Mouse (Mus musculus): ENCODE results near the gene Gm49318.

Gm49318 gene

GRCm38 (mm10) chr9:22035300-22036044 lies 35.6 kb downstream of the Gm49318 start:
- no peak for DNase-seq (ENCODE audit: extremely low read depth, insufficient read length, low spot score)

GRCm38 (mm10) chr9:22030386-22030785 lies 40.7 kb downstream of the Gm49318 start:
- no peak for DNase-seq (ENCODE audit: extremely low read depth, insufficient read length, low spot score)

DNA sequence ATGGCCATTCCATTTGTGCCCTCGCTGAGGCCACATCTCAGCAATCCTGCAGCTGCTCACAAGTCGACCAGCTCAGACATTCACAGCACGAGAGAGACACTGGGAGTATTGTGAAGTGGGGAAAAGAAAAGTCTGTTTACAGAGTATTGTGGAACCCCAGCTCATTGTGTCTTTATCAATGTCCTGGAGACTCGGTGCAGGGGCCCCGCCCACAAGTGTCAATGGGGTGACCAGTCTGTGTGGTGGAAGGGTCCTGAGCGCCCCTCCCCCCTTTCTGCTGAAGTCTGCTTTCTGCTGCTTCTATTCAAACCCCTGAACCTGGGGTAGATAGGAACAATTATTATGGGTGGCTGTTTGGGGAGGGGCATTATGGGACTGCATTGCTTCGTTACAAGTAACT lies 42.6 kb downstream of the Gm49318 start:
- DNase-seq (ENCODE audit: extremely low read depth, insufficient read length, low spot score): no peak

DNA sequence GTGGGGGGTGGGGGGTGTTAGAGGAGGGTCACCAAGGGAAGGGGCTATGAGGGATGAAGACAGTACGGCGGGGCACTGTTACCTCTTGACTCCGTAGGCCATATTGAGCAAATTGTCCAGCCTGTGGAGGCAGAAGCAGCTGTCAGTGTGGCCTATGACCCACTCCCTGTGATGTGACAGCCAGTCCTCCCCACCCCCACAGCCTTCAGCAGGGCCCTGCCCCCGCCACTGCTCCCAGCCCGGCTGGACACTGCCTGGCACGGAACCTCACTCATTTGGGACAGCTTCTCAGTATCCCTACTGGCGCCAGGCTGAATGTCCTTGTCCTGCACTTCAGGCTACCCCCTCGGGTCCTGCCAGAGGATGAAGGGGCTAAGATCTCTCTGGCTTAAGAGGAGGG lies 46.5 kb downstream of the Gm49318 start:
- no peak for DNase-seq (ENCODE audit: extremely low read depth, insufficient read length, low spot score)

DNA sequence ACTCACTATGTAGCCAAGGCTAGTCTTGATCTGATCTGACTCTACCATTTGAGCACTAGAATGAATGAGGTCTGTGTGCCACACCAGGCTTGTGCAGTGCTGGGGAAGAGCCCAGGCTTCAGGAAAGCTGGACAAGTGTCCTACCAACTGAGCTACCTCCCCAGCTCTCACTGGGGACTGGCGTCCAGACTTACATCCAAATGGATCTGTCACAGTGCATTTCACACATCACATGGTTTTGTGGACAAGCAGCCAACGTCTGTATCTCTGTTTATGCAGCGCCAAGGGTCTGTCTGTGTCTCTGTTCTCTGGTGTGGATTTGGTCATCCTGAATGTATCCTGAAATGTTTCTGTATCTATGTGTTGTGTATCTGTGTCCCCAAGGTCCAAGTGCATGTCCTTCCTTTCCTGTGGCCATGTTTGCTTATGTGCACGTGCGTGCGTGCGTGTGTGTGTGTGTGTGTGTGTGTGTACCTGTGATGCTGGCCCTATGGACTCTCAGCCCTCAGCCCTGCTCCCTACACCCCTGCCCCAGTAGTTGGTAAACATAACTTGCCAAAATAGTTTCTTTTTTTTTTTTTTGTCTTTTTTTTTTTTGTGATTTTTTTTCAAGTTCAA lies 53.7 kb downstream of the Gm49318 start:
- no peak for DNase-seq (ENCODE audit: extremely low read depth, insufficient read length, low spot score)

GRCm38 (mm10) chr9:22016245-22016644 lies 54.8 kb downstream of the Gm49318 start:
- no peak for DNase-seq (ENCODE audit: extremely low read depth, insufficient read length, low spot score)

GRCm38 (mm10) chr9:22012731-22013130 lies 58.3 kb downstream of the Gm49318 start:
- DNase-seq (ENCODE audit: extremely low read depth, insufficient read length, low spot score): no peak

DNA sequence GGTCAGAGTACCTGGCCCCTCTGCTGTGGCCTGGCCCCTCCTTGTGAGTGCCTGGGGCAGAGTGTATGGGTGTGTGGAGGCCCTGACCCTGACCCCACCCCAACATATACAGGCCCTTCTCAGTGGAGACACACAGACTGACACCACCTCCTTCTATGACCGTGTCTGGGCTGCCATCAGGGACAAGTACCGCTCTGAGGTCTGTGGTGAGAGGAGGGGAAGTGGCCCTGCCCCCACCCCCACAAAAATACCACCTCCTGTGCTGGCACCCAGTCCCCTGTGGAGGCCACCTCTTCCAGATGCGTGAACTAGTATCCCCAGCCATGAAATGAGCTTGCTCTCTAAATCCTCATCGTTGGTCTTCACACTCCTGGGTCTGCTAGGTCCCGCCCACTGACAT lies 60.0 kb downstream of the Gm49318 start:
- DNase-seq (ENCODE audit: extremely low read depth, insufficient read length, low spot score): no peak

GRCm38 (mm10) chr9:22004546-22004945 lies 66.5 kb downstream of the Gm49318 start:
- DNase-seq (ENCODE audit: extremely low read depth, insufficient read length, low spot score): no peak

GRCm38 (mm10) chr9:22003163-22003554 lies 67.9 kb downstream of the Gm49318 start:
- no peak for DNase-seq (ENCODE audit: extremely low read depth, insufficient read length, low spot score)

GRCm38 (mm10) chr9:22002194-22003162 lies 68.6 kb downstream of the Gm49318 start, which contains the start of the genes Ccdc151 and Prkcsh:
Gene Ccdc151, minus strand, starts transcription at chr9:22002634.
Gene Prkcsh, plus strand, starts transcription at chr9:22002806.
- DNase-seq (ENCODE audit: extremely low read depth, insufficient read length, low spot score): peak; percentile 99

GRCm38 (mm10) chr9:22001633-22002032 lies 69.4 kb downstream of the Gm49318 start:
- no peak for DNase-seq (ENCODE audit: extremely low read depth, insufficient read length, low spot score)

DNA sequence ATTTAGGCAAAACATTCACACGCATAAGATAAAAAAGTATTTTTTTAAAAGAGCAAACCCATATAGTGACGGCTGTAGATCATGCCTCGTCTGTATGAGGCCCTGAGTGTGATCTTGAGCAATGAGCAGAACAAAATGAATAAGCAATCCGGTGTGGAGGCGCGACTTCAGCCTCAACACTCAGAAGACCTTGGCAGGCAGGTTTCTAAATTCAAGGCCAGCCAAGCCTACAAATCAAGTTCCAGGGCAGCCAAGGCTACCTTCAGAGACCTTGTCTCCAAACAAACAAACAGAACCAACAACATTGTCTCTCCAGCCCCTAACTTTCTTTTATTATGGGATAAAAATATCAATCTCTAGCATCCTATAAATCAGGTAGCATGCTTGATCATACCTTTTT lies 70.8 kb downstream of the Gm49318 start:
- no peak for DNase-seq (ENCODE audit: extremely low read depth, insufficient read length, low spot score)

GRCm38 (mm10) chr9:21996178-21996867 lies 74.7 kb downstream of the Gm49318 start:
- DNase-seq (ENCODE audit: extremely low read depth, insufficient read length, low spot score): no peak

GRCm38 (mm10) chr9:21992227-21992626 lies 78.8 kb downstream of the Gm49318 start:
- no peak for DNase-seq (ENCODE audit: extremely low read depth, insufficient read length, low spot score)

DNA sequence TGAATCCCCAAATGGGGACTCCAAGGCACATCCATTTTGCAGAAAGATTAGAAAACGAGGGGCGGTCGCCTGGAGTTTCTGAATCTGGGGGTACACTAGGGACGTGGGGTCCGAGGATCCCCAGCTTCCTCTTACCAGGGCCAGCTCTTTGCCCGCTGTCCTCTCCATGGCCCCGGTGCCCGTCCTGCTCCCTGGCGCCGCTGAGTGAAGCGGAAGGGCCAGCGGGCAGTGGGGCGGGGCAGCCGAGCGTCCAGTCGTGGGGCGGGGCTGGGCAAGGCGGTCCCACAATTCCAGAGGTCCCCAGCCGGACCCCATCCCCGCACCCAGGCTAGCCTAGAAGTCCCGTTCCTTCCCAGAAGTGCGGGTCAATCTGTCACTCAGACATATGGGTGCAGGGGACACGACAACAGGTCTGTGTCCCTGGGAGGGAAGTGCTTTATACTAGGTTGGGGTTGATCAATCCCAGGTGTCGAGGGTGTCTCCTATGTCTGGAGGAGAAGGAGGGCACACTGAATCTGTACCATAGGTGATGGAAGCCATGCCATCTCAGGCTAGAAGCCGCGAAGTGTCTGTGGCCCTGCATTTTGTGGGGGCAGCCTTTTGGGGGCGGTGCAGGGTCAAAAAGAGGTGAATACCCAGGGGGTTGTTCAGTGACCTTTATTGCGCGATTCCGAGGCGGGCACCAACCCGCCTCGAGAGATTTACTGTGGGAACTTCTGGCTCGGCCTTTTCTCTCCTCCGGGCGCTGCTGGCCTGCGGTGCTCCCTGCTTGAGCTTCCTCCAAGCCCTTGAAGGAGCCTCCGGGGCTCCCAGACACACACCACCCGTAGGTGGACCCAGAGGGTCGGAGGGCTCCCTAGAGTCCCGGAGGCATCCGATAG lies 81.6 kb downstream of the Gm49318 start, which contains the start of gene Rgl3:
TSS of gene Rgl3 (minus strand) at position 217 of the 881 bp plus-strand sequence.
- DNase-seq (ENCODE audit: extremely low read depth, insufficient read length, low spot score): no peak

GRCm38 (mm10) chr9:21988421-21989101 lies 82.5 kb downstream of the Gm49318 start:
- DNase-seq (ENCODE audit: extremely low read depth, insufficient read length, low spot score): no peak

DNA sequence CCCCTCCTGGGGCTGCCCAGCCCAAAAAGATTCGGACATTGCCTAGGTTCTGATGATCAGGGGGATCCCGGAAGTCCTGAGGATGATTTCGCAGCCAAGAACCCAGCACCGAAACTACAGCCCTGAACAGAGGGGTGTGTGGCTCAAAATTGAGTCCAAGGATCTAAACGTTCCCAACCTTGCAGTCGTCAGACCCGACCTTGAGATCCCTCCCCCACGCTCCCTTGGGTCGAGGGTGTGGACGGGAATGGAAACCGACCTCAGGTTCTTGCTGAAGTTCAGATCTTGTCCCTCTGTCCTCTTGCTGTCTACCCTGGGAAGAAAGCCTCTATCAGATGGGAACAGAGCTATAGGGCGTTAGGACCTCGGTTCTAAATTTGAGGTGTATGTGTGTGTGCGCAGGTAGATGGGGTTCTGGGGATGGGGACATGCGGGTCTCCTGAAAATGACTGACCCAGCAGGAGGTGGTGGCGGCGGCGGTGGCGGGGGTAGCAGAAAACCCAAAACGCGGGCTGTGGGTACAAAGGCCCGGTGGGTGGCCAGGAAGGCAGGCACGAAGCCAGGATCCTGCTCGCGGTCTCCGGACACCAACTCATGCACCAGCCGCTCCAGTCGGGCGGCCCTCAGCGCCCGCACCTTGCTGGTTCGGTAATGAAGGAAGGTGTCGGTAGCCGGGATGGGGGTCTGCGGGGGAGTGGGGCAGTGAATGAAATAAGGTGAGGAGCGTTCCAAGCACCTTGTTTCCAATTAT lies 83.3 kb downstream of the Gm49318 start:
- no peak for DNase-seq (ENCODE audit: extremely low read depth, insufficient read length, low spot score)

Data from 3134 (cell line).